Mouse (Mus musculus): Measurements from ENCODE around the gene Tmem59l. TPM values are rescaled to one million over a fixed set of nuclear protein-coding genes. Genes with fewer than 3 reads are reported as not detected.
A peak's percentile ranks its signal among the peaks of the same experiment; 100 is the strongest.

Gene Tmem59l
- total and polyA plus RNA-seq, 2 experiments from 2014 or later, result 115 to 150 TPM

DNA sequence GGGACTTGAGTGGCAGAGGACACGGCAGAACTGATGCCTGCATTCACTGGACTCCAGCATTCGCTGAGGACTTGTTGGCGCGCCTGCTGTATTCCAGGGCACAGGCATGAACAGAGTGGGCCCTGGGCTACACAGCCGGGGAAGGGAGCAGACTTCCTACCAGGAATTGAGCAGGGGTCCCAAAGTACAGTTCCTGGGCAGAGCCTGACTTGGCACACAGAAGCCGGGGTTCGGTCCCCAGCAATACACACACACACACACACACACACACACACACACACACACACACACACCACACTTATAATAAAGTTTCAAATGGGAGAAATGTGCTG is 47.3 kb downstream of the Tmem59l start:
- H3K4me1 ChIP-seq (ENCODE audit: insufficient read depth), result peaks cover 15% of the 10 kb centered on the region
- H3K4me3 ChIP-seq (ENCODE audit: low read depth, low read length), result peak overlapping the region; percentile 67
- no peak for DNase-seq
- peak overlapping the region; percentile 68 for H3K9ac ChIP-seq
- WGBS, result 10% methylated on average over 7 of the region's 7 CpGs
- H3K4me2 ChIP-seq (ENCODE audit: low read depth), result peak overlapping the region; percentile 77
- peak overlapping the region; percentile 70; the same call in 1 of the 2 replicates for H3K27ac ChIP-seq (ENCODE audit: low read depth, low read length)
- no peak for TF ChIP-seq CTCF (IDR thresholded peaks at IDR 0.05; ENCODE audit: low read depth)
- no peaks in the 10 kb centered on the region for H3K36me3 ChIP-seq (ENCODE audit: insufficient read depth)
- H3K9me3 ChIP-seq (ENCODE audit: low read length), result no peaks in the 10 kb centered on the region
- no peaks in the 10 kb centered on the region for H3K27me3 ChIP-seq (ENCODE audit: insufficient read depth, low read length)
- ATAC-seq, result peak; percentile 66

DNA sequence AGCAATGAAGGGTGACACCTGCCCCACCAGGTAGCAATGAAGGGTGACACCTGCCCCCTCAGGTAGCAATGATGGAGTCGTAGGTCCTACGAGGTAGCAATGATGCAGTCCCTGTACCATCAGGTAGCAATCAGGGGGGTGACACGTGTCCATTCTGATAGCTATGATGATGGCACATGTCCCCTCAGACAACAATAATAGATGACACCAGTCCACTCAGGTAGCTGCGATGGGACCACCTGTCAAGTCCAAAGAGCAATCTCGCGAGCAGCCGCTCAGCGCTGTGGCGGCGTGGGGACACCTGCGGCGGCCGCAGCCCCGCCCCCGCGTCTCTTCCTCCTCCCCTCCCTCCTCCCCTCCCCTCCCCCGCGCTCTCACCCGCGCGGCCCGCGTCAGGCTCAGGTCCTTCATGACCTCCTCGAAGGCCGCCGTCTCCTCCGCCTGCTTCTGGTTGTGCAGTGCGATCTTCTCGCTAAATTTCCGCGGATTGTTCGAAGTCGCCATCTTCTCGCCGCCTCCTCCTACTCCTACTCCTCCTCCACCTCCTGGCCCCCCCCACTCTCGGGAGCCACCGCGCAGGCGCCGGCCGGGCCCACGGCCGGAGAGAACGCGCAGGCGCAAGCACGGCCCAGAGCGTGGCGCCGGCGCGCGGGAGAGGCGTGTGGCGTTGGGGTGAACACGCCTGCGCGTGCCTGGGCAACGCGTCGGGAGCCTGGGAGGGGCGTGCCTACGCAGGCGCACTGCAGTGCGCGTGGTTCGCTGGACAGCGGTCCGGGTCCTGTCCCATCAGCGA is 47.9 kb downstream of the Tmem59l start, which contains the start of gene Crtc1:
Crtc1 (minus strand) TSS at position 525 of the 793 bp plus-strand sequence.
- 3% methylated on average over 68 of the region's 70 CpGs for WGBS
- no peaks in the 10 kb centered on the region for H3K9me3 ChIP-seq (ENCODE audit: low read length)
- no peak for TF ChIP-seq CTCF (IDR thresholded peaks at IDR 0.05; ENCODE audit: low read depth)

GRCm38 (mm10) chr8:70438423-70438822 is 48.7 kb downstream of the Tmem59l start:
- no peaks in the 10 kb centered on the region for H3K27me3 ChIP-seq (ENCODE audit: insufficient read depth, low read length)
- TF ChIP-seq CTCF (IDR thresholded peaks at IDR 0.05; ENCODE audit: low read depth), result no peak
- WGBS, result 87% methylated on average over 2 of the region's 2 CpGs
- no peak for ATAC-seq
- H3K9me3 ChIP-seq (ENCODE audit: low read length), result no peaks in the 10 kb centered on the region
- H3K27ac ChIP-seq (ENCODE audit: low read depth, low read length), result no peak overlapping the region
- no peaks in the 10 kb centered on the region for H3K36me3 ChIP-seq (ENCODE audit: insufficient read depth)
- H3K9ac ChIP-seq, result peak overlapping the region; percentile 68; the same call in 1 of the 2 replicates
- peak overlapping the region; percentile 67 for H3K4me3 ChIP-seq (ENCODE audit: low read depth, low read length)
- H3K4me1 ChIP-seq (ENCODE audit: insufficient read depth), result peaks cover 15% of the 10 kb centered on the region
- DNase-seq, result no peak
- peak overlapping the region; percentile 77 for H3K4me2 ChIP-seq (ENCODE audit: low read depth)

More for the DNA sequence above, 47.9 kb downstream of the Tmem59l start, which contains the start of gene Crtc1:
- H3K36me3 ChIP-seq (ENCODE audit: insufficient read depth), result no peaks in the 10 kb centered on the region
- H3K9ac ChIP-seq, result peak within 1 kb of the TSS; percentile 68
- H3K27ac ChIP-seq (ENCODE audit: low read depth, low read length), result peak within 1 kb of the TSS; percentile 83
- H3K4me2 ChIP-seq (ENCODE audit: low read depth), result peak within 1 kb of the TSS; percentile 77
- H3K4me3 ChIP-seq (ENCODE audit: low read depth, low read length), result peak within 1 kb of the TSS; percentile 67
- H3K4me1 ChIP-seq (ENCODE audit: insufficient read depth), result peaks cover 15% of the 10 kb centered on the region
- peak; percentile 99 for ATAC-seq
- H3K27me3 ChIP-seq (ENCODE audit: insufficient read depth, low read length), result no peaks in the 10 kb centered on the region
- peak; percentile 99 for DNase-seq

DNA sequence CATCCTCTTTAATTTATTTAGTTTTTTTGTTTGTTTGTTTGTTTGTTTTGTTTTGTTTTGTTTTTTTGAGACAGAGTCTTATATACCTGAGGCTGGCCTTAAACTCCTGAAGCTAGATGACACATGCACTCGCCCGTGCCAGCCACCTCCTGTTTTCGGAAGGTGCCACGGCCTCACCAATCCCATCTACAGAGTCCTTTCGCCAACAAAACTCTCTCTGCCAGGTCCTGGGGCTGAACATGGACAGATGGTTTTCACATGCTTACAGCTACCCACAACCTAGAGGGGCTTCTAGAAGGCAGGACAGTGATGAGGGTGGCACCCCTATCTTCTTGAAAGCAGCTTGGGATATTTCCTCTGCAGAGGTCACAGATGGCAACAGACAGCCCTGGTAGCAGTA is 52.0 kb downstream of the Tmem59l start:
- ATAC-seq, result no peak
- TF ChIP-seq CTCF (IDR thresholded peaks at IDR 0.05; ENCODE audit: low read depth), result no peak

More for the DNA sequence above, 52.0 kb downstream of the Tmem59l start:
- no peak for DNase-seq
- Histone ChIP-seq H3K4me1 (ENCODE audit: insufficient read depth) (peaks cover 15% of the 10 kb centered on the region), H3K9ac (no peak overlapping the region), H3K9me3 (ENCODE audit: low read length) (no peaks in the 10 kb centered on the region), H3K4me2 (ENCODE audit: low read depth) (no peak overlapping the region), H3K36me3 (ENCODE audit: insufficient read depth) (no peaks in the 10 kb centered on the region), H3K4me3 (ENCODE audit: low read depth, low read length) (no peak overlapping the region), H3K27me3 (ENCODE audit: insufficient read depth, low read length) (no peaks in the 10 kb centered on the region), H3K27ac (ENCODE audit: low read depth, low read length) (no peak overlapping the region)
- WGBS, result 90% methylated on average over 5 of the region's 5 CpGs

Other genes starting within 250 kb of the Tmem59l start
- gene Homer3, start 204.5 kb downstream of the Tmem59l start, total RNA-seq (2014; rRNA removed), result 27.2 and 34.7 TPM in 2 replicates
- gene Homer3, start 204.5 kb downstream of the Tmem59l start, polyA plus RNA-seq (2015; fragmentation: Nextera tagmentation; extraction: Ambion mirVana), result 20.2 and 23.9 TPM in 2 replicates
- 46.6 and 49.3 TPM in 2 replicates for gene Ddx49, start 184.9 kb downstream of the Tmem59l start, total RNA-seq (2014; rRNA removed)
- 49.3 and 54.9 TPM in 2 replicates for gene Ddx49, start 184.9 kb downstream of the Tmem59l start, polyA plus RNA-seq (2015; fragmentation: Nextera tagmentation; extraction: Ambion mirVana)
- 86.6 and 110 TPM in 2 replicates for gene Cope, start 184.8 kb downstream of the Tmem59l start, total RNA-seq (2014; rRNA removed)
- gene Cope, start 184.8 kb downstream of the Tmem59l start, polyA plus RNA-seq (2015; fragmentation: Nextera tagmentation; extraction: Ambion mirVana), result 259 and 296 TPM in 2 replicates
- gene Cers1, start 171.6 kb downstream of the Tmem59l start, total RNA-seq (2014; rRNA removed), result 52.5 and 58.4 TPM in 2 replicates
- gene Cers1, start 171.6 kb downstream of the Tmem59l start, polyA plus RNA-seq (2015; fragmentation: Nextera tagmentation; extraction: Ambion mirVana), result 37.8 and 45.3 TPM in 2 replicates
- gene Gdf1, start 157.5 kb downstream of the Tmem59l start, total RNA-seq (2014; rRNA removed), result 8.1 and 9.3 TPM in 2 replicates
- gene Gdf1, start 157.5 kb downstream of the Tmem59l start, polyA plus RNA-seq (2015; fragmentation: Nextera tagmentation; extraction: Ambion mirVana), result 6.2 and 8.0 TPM in 2 replicates
- 28.1 and 38.7 TPM in 2 replicates for gene Upf1, start 134.1 kb downstream of the Tmem59l start, total RNA-seq (2014; rRNA removed)
- 7.1 and 9.0 TPM in 2 replicates for gene Upf1, start 134.1 kb downstream of the Tmem59l start, polyA plus RNA-seq (2015; fragmentation: Nextera tagmentation; extraction: Ambion mirVana)
- 0.81 TPM in 1 of 2 replicates, not detected in the other for gene Comp, start 113.8 kb downstream of the Tmem59l start, total RNA-seq (2014; rRNA removed)
- gene Comp, start 113.8 kb downstream of the Tmem59l start, polyA plus RNA-seq (2015; fragmentation: Nextera tagmentation; extraction: Ambion mirVana), result 0.05 and 0.29 TPM in 2 replicates
- gene Crtc1, start 47.8 kb downstream of the Tmem59l start, total RNA-seq (2014; rRNA removed), result 41.2 and 51.7 TPM in 2 replicates
- gene Crtc1, start 47.8 kb downstream of the Tmem59l start, polyA plus RNA-seq (2015; fragmentation: Nextera tagmentation; extraction: Ambion mirVana), result 43.8 and 52.9 TPM in 2 replicates
- gene Klhl26, start 10.4 kb downstream of the Tmem59l start, total RNA-seq (2014; rRNA removed), result 29.9 and 34.8 TPM in 2 replicates
- 30.8 and 35.3 TPM in 2 replicates for gene Klhl26, start 10.4 kb downstream of the Tmem59l start, polyA plus RNA-seq (2015; fragmentation: Nextera tagmentation; extraction: Ambion mirVana)
- gene Crlf1, start 5.8 kb upstream of the Tmem59l start, total RNA-seq (2014; rRNA removed), result 6.5 and 20.9 TPM in 2 replicates
- 24.6 and 34.5 TPM in 2 replicates for gene Crlf1, start 5.8 kb upstream of the Tmem59l start, polyA plus RNA-seq (2015; fragmentation: Nextera tagmentation; extraction: Ambion mirVana)
- 130 and 148 TPM in 2 replicates for gene Rex1bd, start 19.4 kb upstream of the Tmem59l start, total RNA-seq (2014; rRNA removed)
- 200 and 247 TPM in 2 replicates for gene Rex1bd, start 19.4 kb upstream of the Tmem59l start, polyA plus RNA-seq (2015; fragmentation: Nextera tagmentation; extraction: Ambion mirVana)
- 459 and 595 TPM in 2 replicates for gene Uba52, start 23.4 kb upstream of the Tmem59l start, total RNA-seq (2014; rRNA removed)
- 808 and 1,035 TPM in 2 replicates for gene Uba52, start 23.4 kb upstream of the Tmem59l start, polyA plus RNA-seq (2015; fragmentation: Nextera tagmentation; extraction: Ambion mirVana)
- 559 and 592 TPM in 2 replicates for gene Fkbp8, start 40.4 kb upstream of the Tmem59l start, total RNA-seq (2014; rRNA removed)
- 385 and 426 TPM in 2 replicates for gene Fkbp8, start 40.4 kb upstream of the Tmem59l start, polyA plus RNA-seq (2015; fragmentation: Nextera tagmentation; extraction: Ambion mirVana)
- gene Kxd1, start 40.6 kb upstream of the Tmem59l start, total RNA-seq (2014; rRNA removed), result 39.1 and 43.5 TPM in 2 replicates
- 51.6 and 51.9 TPM in 2 replicates for gene Kxd1, start 40.6 kb upstream of the Tmem59l start, polyA plus RNA-seq (2015; fragmentation: Nextera tagmentation; extraction: Ambion mirVana)
- 16.2 and 18.4 TPM in 2 replicates for gene Ell, start 52.1 kb upstream of the Tmem59l start, total RNA-seq (2014; rRNA removed)
- 9.7 and 11.0 TPM in 2 replicates for gene Ell, start 52.1 kb upstream of the Tmem59l start, polyA plus RNA-seq (2015; fragmentation: Nextera tagmentation; extraction: Ambion mirVana)
- gene Isyna1, start 107.0 kb upstream of the Tmem59l start, total RNA-seq (2014; rRNA removed), result 127 and 136 TPM in 2 replicates
- 93.3 and 106 TPM in 2 replicates for gene Isyna1, start 107.0 kb upstream of the Tmem59l start, polyA plus RNA-seq (2015; fragmentation: Nextera tagmentation; extraction: Ambion mirVana)
- gene Ssbp4, start 121.5 kb upstream of the Tmem59l start, total RNA-seq (2014; rRNA removed), result 197 and 249 TPM in 2 replicates
- gene Ssbp4, start 121.5 kb upstream of the Tmem59l start, polyA plus RNA-seq (2015; fragmentation: Nextera tagmentation; extraction: Ambion mirVana), result 204 and 221 TPM in 2 replicates
- 1.4 and 2.8 TPM in 2 replicates for gene Lrrc25, start 128.8 kb upstream of the Tmem59l start, total RNA-seq (2014; rRNA removed)
- gene Lrrc25, start 128.8 kb upstream of the Tmem59l start, polyA plus RNA-seq (2015; fragmentation: Nextera tagmentation; extraction: Ambion mirVana), result 1.2 TPM in 2 replicates
- gene Gdf15, start 145.1 kb upstream of the Tmem59l start, total RNA-seq (2014; rRNA removed), result 0.90 TPM in 1 of 2 replicates, not detected in the other
- gene Gdf15, start 145.1 kb upstream of the Tmem59l start, polyA plus RNA-seq (2015; fragmentation: Nextera tagmentation; extraction: Ambion mirVana), result 0.18 and 0.26 TPM in 2 replicates
- 22.1 and 23.8 TPM in 2 replicates for gene Pgpep1, start 173.0 kb upstream of the Tmem59l start, total RNA-seq (2014; rRNA removed)
- 22.1 and 26.1 TPM in 2 replicates for gene Pgpep1, start 173.0 kb upstream of the Tmem59l start, polyA plus RNA-seq (2015; fragmentation: Nextera tagmentation; extraction: Ambion mirVana)
- 93.7 and 140 TPM in 2 replicates for gene Lsm4, start 185.9 kb upstream of the Tmem59l start, total RNA-seq (2014; rRNA removed)
- 177 and 231 TPM in 2 replicates for gene Lsm4, start 185.9 kb upstream of the Tmem59l start, polyA plus RNA-seq (2015; fragmentation: Nextera tagmentation; extraction: Ambion mirVana)
- gene Jund, start 211.6 kb upstream of the Tmem59l start, total RNA-seq (2014; rRNA removed), result 333 and 392 TPM in 2 replicates
- 108 and 114 TPM in 2 replicates for gene Jund, start 211.6 kb upstream of the Tmem59l start, polyA plus RNA-seq (2015; fragmentation: Nextera tagmentation; extraction: Ambion mirVana)
- 0.33 TPM in 1 of 2 replicates, not detected in the other for gene Iqcn, start 216.1 kb upstream of the Tmem59l start, total RNA-seq (2014; rRNA removed)
- 0.03 and 0.08 TPM in 2 replicates for gene Iqcn, start 216.1 kb upstream of the Tmem59l start, polyA plus RNA-seq (2015; fragmentation: Nextera tagmentation; extraction: Ambion mirVana)
- gene Gm3336, start 231.2 kb upstream of the Tmem59l start, total RNA-seq (2014; rRNA removed), result not detected in 2 replicates
- gene Gm3336, start 231.2 kb upstream of the Tmem59l start, polyA plus RNA-seq (2015; fragmentation: Nextera tagmentation; extraction: Ambion mirVana), result not detected in 2 replicates
- 0.48 and 0.62 TPM in 2 replicates for gene Pde4c, start 236.4 kb upstream of the Tmem59l start, total RNA-seq (2014; rRNA removed)
- gene Pde4c, start 236.4 kb upstream of the Tmem59l start, polyA plus RNA-seq (2015; fragmentation: Nextera tagmentation; extraction: Ambion mirVana), result 0.10 and 0.23 TPM in 2 replicates

All from forebrain, postnatal 0 days (tissue).